Mouse (Mus musculus) CH12.LX (cell line): ENCODE data around the gene Ahnak. TPM values are rescaled to one million over a fixed set of nuclear protein-coding genes. Genes with fewer than 3 reads are reported as not detected.

ENCODE experiments used
- DNase-seq: peaks from one replicate; pipeline ENCODE4 v3.0.0-alpha.2; 2013; ENCODE audit errors: extremely low read depth
- H3K27ac ChIP-seq: 2 replicates; pipeline ENCODE4 v1.5.1; 2012; ENCODE audit warnings: low read depth, mild to moderate bottlenecking, control low read depth, moderate library complexity; ENCODE audit not compliant: insufficient read depth
- H3K27me3 ChIP-seq: replicated peaks from 2 replicates; pipeline ENCODE3; 2012; ENCODE audit warnings: inconsistent platforms
- H3K36me3 ChIP-seq, 2 experiments: replicated peaks in 1 of 2; 2 replicates each; pipeline versions ENCODE3 to v1.6.1; 2012; ENCODE audit warnings: inconsistent platforms in 1 of 2, low read length in 1 of 2, mild to moderate bottlenecking in 1 of 2, mixed read lengths in 1 of 2, moderate library complexity in 1 of 2; ENCODE audit not compliant: control insufficient read depth in 1 of 2, insufficient read depth in 1 of 2
- H3K4me1 ChIP-seq, 2 experiments: 2 replicates each; pipeline ENCODE4 v1.6.1; 2012; ENCODE audit warnings: inconsistent platforms in 1 of 2, moderate library complexity in 1 of 2; ENCODE audit not compliant: insufficient read depth in 2 of 2, control insufficient read depth in 1 of 2
- H3K4me2 ChIP-seq: 2 replicates; pipeline ENCODE4 v1.6.1; 2012; ENCODE audit warnings: low read depth, mild to moderate bottlenecking, control low read depth; ENCODE audit not compliant: poor library complexity, insufficient read depth, severe bottlenecking
- H3K4me3 ChIP-seq, 3 experiments: fragments of 150-350 bp in 1 of 3; sonication (generic) in 1 of 3; replicated peaks in 1 of 3; 2 replicates each; pipeline versions ENCODE3 to v1.5.1; 2011 to 2012; ENCODE audit warnings: low read depth in 2 of 3, low read length in 2 of 3, mild to moderate bottlenecking in 2 of 3, moderate library complexity in 2 of 3, control low read depth in 1 of 3, improper control_type of control experiment in 1 of 3, inconsistent platforms in 1 of 3, mixed read lengths in 1 of 3; ENCODE audit not compliant: poor library complexity in 1 of 3
- H3K79me2 ChIP-seq: replicated peaks from 2 replicates; pipeline ENCODE4 v1.6.1; 2012; ENCODE audit warnings: mild to moderate bottlenecking, moderate library complexity; ENCODE audit not compliant: control insufficient read depth, poor library complexity, insufficient read depth, severe bottlenecking; ENCODE audit errors: extremely low read depth
- H3K9ac ChIP-seq: 2 replicates; pipeline ENCODE4 v1.6.1; 2012; ENCODE audit warnings: low read depth, mild to moderate bottlenecking, control low read depth, moderate library complexity; ENCODE audit not compliant: insufficient read depth
- H3K9me3 ChIP-seq: replicated peaks from 2 replicates; pipeline ENCODE3; 2012; ENCODE audit warnings: low read length, inconsistent platforms, mixed read lengths
- BHLHE40 ChIP-seq: IDR thresholded peaks from 2 replicates; pipeline ENCODE4 v1.6.1; 2011; ENCODE audit warnings: mild to moderate bottlenecking, low read depth, low read length, improper control_type of control experiment
- CHD1 ChIP-seq: IDR thresholded peaks from 2 replicates; pipeline ENCODE4 v1.6.1; 2012; ENCODE audit warnings: low read depth, low read length, improper control_type of control experiment, inconsistent platforms
- CTCF ChIP-seq, 2 experiments: IDR thresholded peaks in 1 of 2; conservative IDR thresholded peaks in 1 of 2; 2 replicates each; pipeline ENCODE4 v1.5.1; 2011 to 2012; ENCODE audit warnings: low read depth in 2 of 2, low read length in 2 of 2, improper control_type of control experiment in 1 of 2, inconsistent platforms in 1 of 2, mild to moderate bottlenecking in 1 of 2, moderate library complexity in 1 of 2
- ETS1 ChIP-seq: conservative IDR thresholded peaks from 2 replicates; pipeline ENCODE4 v1.6.1; 2012; ENCODE audit warnings: low read depth, mild to moderate bottlenecking, inconsistent platforms, low read length, improper control_type of control experiment, moderate library complexity
- JUND ChIP-seq: conservative IDR thresholded peaks from 2 replicates; pipeline ENCODE4 v1.6.1; 2011; ENCODE audit warnings: low read depth, low read length, improper control_type of control experiment
- MAFK ChIP-seq: IDR thresholded peaks from 2 replicates; pipeline ENCODE4 v1.6.1; 2011; ENCODE audit warnings: low read length, improper control_type of control experiment; ENCODE audit not compliant: insufficient replicate concordance
- MAX ChIP-seq: IDR thresholded peaks from 2 replicates; pipeline ENCODE4 v1.6.1; 2011; ENCODE audit warnings: low read length, improper control_type of control experiment
- MXI1 ChIP-seq: IDR thresholded peaks from 2 replicates; pipeline ENCODE4 v1.6.1; 2011; ENCODE audit warnings: mild to moderate bottlenecking, low read depth, low read length, improper control_type of control experiment
- MYC ChIP-seq: IDR thresholded peaks from 2 replicates; pipeline ENCODE4 v1.6.1; 2011; ENCODE audit warnings: low read depth, mild to moderate bottlenecking, improper control_type of control experiment, low read length
- PAX5 ChIP-seq: IDR thresholded peaks from 2 replicates; pipeline ENCODE4 v1.6.1; 2012; ENCODE audit warnings: low read length, inconsistent platforms, mixed read lengths
- POLR2AphosphoS2 ChIP-seq: IDR thresholded peaks from 2 replicates; pipeline ENCODE4 v1.6.1; 2011; ENCODE audit warnings: low read depth, low read length, improper control_type of control experiment
- SIN3A ChIP-seq: IDR thresholded peaks from 2 replicates; pipeline ENCODE4 v1.6.1; 2012; ENCODE audit warnings: low read length, improper control_type of control experiment, inconsistent platforms
- SMC3 ChIP-seq: IDR thresholded peaks from 2 replicates; pipeline ENCODE4 v1.6.1; 2011; ENCODE audit warnings: low read depth, low read length, improper control_type of control experiment
- TBP ChIP-seq: conservative IDR thresholded peaks from 2 replicates; pipeline ENCODE4 v1.6.1; 2011; ENCODE audit warnings: low read depth, low read length, improper control_type of control experiment
- TCF12 ChIP-seq: IDR thresholded peaks from 2 replicates; pipeline ENCODE4 v1.6.1; 2014; ENCODE audit warnings: low read depth, mild to moderate bottlenecking, inconsistent platforms, low read length, improper control_type of control experiment
- ZC3H11A ChIP-seq: IDR thresholded peaks from 2 replicates; pipeline ENCODE4 v1.6.1; 2012; ENCODE audit warnings: low read depth, mild to moderate bottlenecking, inconsistent platforms, low read length, improper control_type of control experiment
- ZKSCAN1 ChIP-seq: IDR thresholded peaks from 2 replicates; pipeline ENCODE4 v1.6.1; 2012; ENCODE audit warnings: low read depth, inconsistent platforms, low read length, improper control_type of control experiment, borderline replicate concordance
- ZNF384 ChIP-seq: IDR thresholded peaks from 2 replicates; pipeline ENCODE4 v1.6.1; 2012; ENCODE audit warnings: low read depth, low read length, improper control_type of control experiment, inconsistent platforms
- dilution Hi-C: fragments of 300-500 bp; cut with MboI; formaldehyde crosslinking; loops from 2 replicates; pipeline ENCODE4 v1.14.3; 2020; ENCODE audit warnings: low sequenced_read_pairs; ENCODE audit not compliant: extremely low pct_unique_long_range_greater_than_20kb, extremely low pct_ligation_motif_present
- in situ Hi-C: fragments of 300-500 bp; cut with MboI; formaldehyde crosslinking; loops from 3 replicates; pipeline ENCODE4 v1.14.3; 2019; ENCODE audit warnings: low sequenced_read_pairs, low pct_ligation_motif_present, low pct_unique_long_range_greater_than_20kb, mixed read lengths
- polyA plus RNA-seq: library from polyadenylated mRNA; unstranded; fragments of >175 nt; gene quantifications from 2 replicates; pipeline ENCODE4 v1.2.1, GENCODE M21; 2012; ENCODE audit warnings: low read depth; ENCODE audit not compliant: insufficient read length
- total RNA-seq, 2 experiments: library from RNA; depleted of rRNA; stranded (reverse); fragments of 300-350 nt in 1 of 2; fragments of >200 nt in 1 of 2; gene quantifications; 2 replicates each; pipeline ENCODE4 v1.2.3; 2012 to 2014

Gene Ahnak
- total and polyA plus RNA-seq, 3 experiments: 1.7 to 21.7 (median 1.8) TPM

- TF ChIP-seq TBP (0 out of 2 replicates have a peak, but pooled peaks have one; percentile 48), MYC (0 out of 2 replicates have a peak, but pooled peaks have one; percentile 51), CTCF (conservative IDR thresholded peaks at IDR 0.05 in 1 of 2, IDR thresholded peaks at IDR 0.05 in 1 of 2; ENCODE audit: low read depth in 2 of 2, low read length in 2 of 2) (no peak), CHD1 (no peak), SMC3 (no peak), ETS1 (peak; percentile 79), ZNF384 (no peak)
These were observed 111.4 kb downstream of the Ahnak start (continued) for GRCm38 (mm10) chr19:9100297-9101061.

- in situ Hi-C loops (loop anchor here (5.0 to 25.0 kb wide), 2 partner anchors 244 to 364 kb away; partner anchors contain the start of genes 1700092M07Rik, Stx5a and Wdr74), dilution Hi-C loops (no loop called here)
- H3K9me3 ChIP-seq: no peaks in the 10 kb centered on the region
- peaks cover 25 to 47% of the 10 kb centered on the region in 2 experiments for H3K4me1 ChIP-seq
- no peaks in the 10 kb centered on the region for H3K36me3 ChIP-seq
- peak overlapping the region; percentile 38 for H3K27ac ChIP-seq
- no peaks in the 10 kb centered on the region for H3K27me3 ChIP-seq
- H3K9ac ChIP-seq: 0 out of 2 replicates have a peak overlapping the region, but pooled peaks have one; percentile 33
- no peak overlapping the region for H3K4me3 ChIP-seq
- no peak for DNase-seq
- peak overlapping the region; percentile 79; the same call in 1 of the 2 replicates for H3K4me2 ChIP-seq
- H3K79me2 ChIP-seq: no peaks in the 10 kb centered on the region
- no peak for TF ChIP-seq MAFK
- no peak for TF ChIP-seq ZKSCAN1
- no peak for TF ChIP-seq TCF12
- no peak for TF ChIP-seq CTCF (conservative IDR thresholded peaks at IDR 0.05 in 1 of 2, IDR thresholded peaks at IDR 0.05 in 1 of 2; ENCODE audit: low read depth in 2 of 2, low read length in 2 of 2)
- TF ChIP-seq MYC: no peak
- TF ChIP-seq SIN3A: no peak
- TF ChIP-seq ZC3H11A: no peak
- TF ChIP-seq POLR2AphosphoS2: no peak
- no peak for TF ChIP-seq BHLHE40
- no peak for TF ChIP-seq MAX
- TF ChIP-seq JUND: no peak
- TF ChIP-seq PAX5: no peak
- no peak for TF ChIP-seq MXI1
- TF ChIP-seq SMC3: no peak
These were observed 112.0 kb downstream of the Ahnak start for GRCm38 (mm10) chr19:9101062-9101457.
